Mouse (Mus musculus) neural tube, embryonic 11.5 days (tissue): ENCODE measurements at regions not wholly inside any gene's neighbourhood (a gene's known extent, or its start where the extent isn't known, plus 50 kb on each side); places are given as distances from the start of the nearest gene placed in this dataset.

ENCODE experiments used
- ATAC-seq: fragments of 200-750 bp; cut with Nextera tagmentation; 2 replicates; pipeline ENCODE4 v1.8.0; 2017; ENCODE audit warnings: moderate number of reproducible peaks, mild to moderate bottlenecking, moderate TSS enrichment, moderate library complexity; ENCODE audit not compliant: insufficient read depth, low FRiP score, low TSS enrichment
- DNase-seq: peaks from one replicate; pipeline ENCODE4 v3.0.0-alpha.2; 2015; ENCODE audit warnings: low spot score
- H3K27ac ChIP-seq: fragments of 300-500 bp; sonication (generic); 2 replicates; pipeline ENCODE4 v1.5.1; 2014; ENCODE audit warnings: low read depth, mild to moderate bottlenecking, low read length
- H3K27me3 ChIP-seq: fragments of 300-500 bp; sonication (generic); 2 replicates; pipeline ENCODE4 v1.6.1; 2014; ENCODE audit warnings: mild to moderate bottlenecking, low read length, mixed read lengths; ENCODE audit not compliant: control insufficient read depth, insufficient read depth
- H3K36me3 ChIP-seq: fragments of 300-500 bp; sonication (generic); 2 replicates; pipeline ENCODE4 v1.6.1; 2014; ENCODE audit warnings: mild to moderate bottlenecking, low read length, moderate library complexity, mixed read lengths; ENCODE audit not compliant: control insufficient read depth, insufficient read depth
- H3K4me1 ChIP-seq: fragments of 300-500 bp; sonication (generic); 2 replicates; pipeline ENCODE4 v1.6.1; 2014; ENCODE audit warnings: low read length, mixed read lengths; ENCODE audit not compliant: control insufficient read depth, insufficient read depth
- H3K4me2 ChIP-seq: fragments of 300-500 bp; sonication (generic); 2 replicates; pipeline ENCODE4 v1.6.1; 2014; ENCODE audit warnings: low read depth, mild to moderate bottlenecking, moderate library complexity
- H3K4me3 ChIP-seq: fragments of 300-500 bp; sonication (generic); 2 replicates; pipeline ENCODE4 v1.5.1; 2014; ENCODE audit warnings: low read depth, low read length
- H3K9ac ChIP-seq: fragments of 300-500 bp; sonication (generic); 2 replicates; pipeline ENCODE4 v1.6.1; 2014; ENCODE audit warnings: mild to moderate bottlenecking, low read length
- H3K9me3 ChIP-seq: fragments of 300-500 bp; sonication (generic); 2 replicates; pipeline ENCODE4 v1.6.1; 2016; ENCODE audit warnings: low read length; ENCODE audit not compliant: control insufficient read depth
- WGBS: fragments of 180-500 bp; shearing (Covaris S2); extraction: QIAGEN DNeasy Blood & Tissue Kit; methylation state at CpG from one replicate; pipeline ENCODE4 v1.1.7; 2014; 5-methylcytosine and 5-hydroxymethylcytosine counted together

DNA sequence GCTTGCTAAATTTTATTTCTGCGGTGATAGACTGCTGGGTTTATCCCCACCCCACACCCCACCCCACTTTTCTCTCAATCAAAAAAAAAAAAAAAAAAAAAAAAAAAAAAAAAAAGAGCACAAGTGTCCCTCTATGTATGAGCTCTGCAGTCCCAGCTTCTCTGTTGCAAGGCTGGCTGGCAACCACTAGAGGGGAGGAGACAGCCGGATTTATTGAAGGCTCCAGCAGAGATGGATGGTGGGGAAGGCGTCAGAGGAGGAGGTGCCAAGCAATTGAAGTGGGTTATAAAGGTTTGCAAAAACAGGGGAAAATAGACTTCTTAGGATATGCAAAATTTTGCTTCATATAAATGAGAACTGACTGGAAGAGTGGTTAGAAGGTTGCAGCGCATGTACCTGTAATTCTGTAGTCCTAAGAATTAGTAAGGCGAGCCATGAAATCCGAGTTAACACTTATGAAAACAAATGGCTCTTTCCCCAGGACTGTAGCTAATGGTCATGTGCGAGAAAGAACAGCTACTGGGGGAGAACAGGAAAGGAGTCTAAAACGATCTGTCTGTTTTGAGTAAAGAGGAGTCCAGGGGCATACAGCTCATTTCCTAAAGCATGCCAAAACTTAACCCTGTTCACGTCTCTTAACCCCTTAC, 885.1 kb upstream of the Pou3f3 start:
- Histone ChIP-seq H3K4me3 (0 out of 2 replicates have a peak overlapping the region, but pooled peaks have one; percentile 3), H3K9ac (no peak overlapping the region), H3K4me1 (0 out of 2 replicates have a peak, but pooled peaks cover 5% of the 10 kb centered on the region), H3K4me2 (peak overlapping the region; percentile 35), H3K9me3 (no peaks in the 10 kb centered on the region), H3K27ac (no peak overlapping the region), H3K36me3 (no peaks in the 10 kb centered on the region), H3K27me3 (no peaks in the 10 kb centered on the region)
- DNase-seq (peak; percentile 75), ATAC-seq (peak; percentile 90)
- 4% methylated on average over 9 of the region's 9 CpGs for WGBS

DNA sequence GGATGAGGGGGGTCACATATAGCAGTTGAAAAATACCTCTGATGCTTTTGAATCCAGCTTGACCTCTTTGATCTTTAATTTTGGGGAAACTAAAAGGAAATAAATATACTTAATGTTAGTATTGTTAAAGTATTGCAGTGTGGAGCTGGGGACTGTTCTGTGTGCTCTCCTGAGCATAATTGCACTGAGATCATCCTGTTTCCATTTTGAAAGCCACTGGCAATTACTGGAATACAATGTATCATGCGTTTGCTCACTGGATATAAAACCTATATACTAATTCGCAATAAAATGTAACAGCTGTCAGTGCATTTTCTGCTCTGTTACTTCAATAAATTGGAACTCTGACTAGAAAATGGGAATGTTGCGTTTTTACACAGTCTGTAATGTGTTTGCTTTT, 884.4 kb upstream of the Pou3f3 start:
- WGBS = 64% methylated on average over 3 of the region's 3 CpGs
- Histone ChIP-seq H3K9ac (no peak overlapping the region), H3K27me3 (no peaks in the 10 kb centered on the region), H3K4me1 (0 out of 2 replicates have a peak, but pooled peaks cover 5% of the 10 kb centered on the region), H3K27ac (no peak overlapping the region), H3K4me3 (no peak overlapping the region), H3K4me2 (peak overlapping the region; percentile 35; the same call in 1 of the 2 replicates), H3K36me3 (no peaks in the 10 kb centered on the region), H3K9me3 (no peaks in the 10 kb centered on the region)
- no peak for ATAC-seq
- no peak for DNase-seq

DNA sequence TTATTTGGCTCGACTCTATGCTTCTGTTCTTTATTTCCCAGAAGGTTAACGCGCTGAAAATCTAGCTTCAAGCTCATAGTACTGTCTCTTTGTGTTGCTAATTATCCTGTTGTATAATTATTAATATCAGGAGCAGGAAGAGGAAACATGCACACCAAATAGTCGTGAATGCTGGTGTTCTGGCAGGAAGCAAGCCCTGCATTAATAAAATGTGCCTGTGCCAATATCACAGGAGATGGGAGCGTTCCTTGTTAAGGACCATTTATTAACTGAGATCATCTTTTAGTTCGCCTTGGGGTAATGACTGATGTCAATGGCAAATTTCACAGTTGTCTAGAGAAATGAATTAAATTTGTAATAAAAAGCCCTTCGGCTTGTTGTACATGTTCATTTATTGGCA, 883.5 kb upstream of the Pou3f3 start:
- Histone ChIP-seq H3K27ac (no peak overlapping the region), H3K4me3 (no peak overlapping the region), H3K9me3 (no peaks in the 10 kb centered on the region), H3K4me1 (0 out of 2 replicates have a peak, but pooled peaks cover 5% of the 10 kb centered on the region), H3K4me2 (no peak overlapping the region), H3K36me3 (no peaks in the 10 kb centered on the region), H3K27me3 (no peaks in the 10 kb centered on the region), H3K9ac (no peak overlapping the region)
- 38% methylated on average over 7 of the region's 7 CpGs for WGBS
- DNase-seq (no peak), ATAC-seq (no peak)

DNA sequence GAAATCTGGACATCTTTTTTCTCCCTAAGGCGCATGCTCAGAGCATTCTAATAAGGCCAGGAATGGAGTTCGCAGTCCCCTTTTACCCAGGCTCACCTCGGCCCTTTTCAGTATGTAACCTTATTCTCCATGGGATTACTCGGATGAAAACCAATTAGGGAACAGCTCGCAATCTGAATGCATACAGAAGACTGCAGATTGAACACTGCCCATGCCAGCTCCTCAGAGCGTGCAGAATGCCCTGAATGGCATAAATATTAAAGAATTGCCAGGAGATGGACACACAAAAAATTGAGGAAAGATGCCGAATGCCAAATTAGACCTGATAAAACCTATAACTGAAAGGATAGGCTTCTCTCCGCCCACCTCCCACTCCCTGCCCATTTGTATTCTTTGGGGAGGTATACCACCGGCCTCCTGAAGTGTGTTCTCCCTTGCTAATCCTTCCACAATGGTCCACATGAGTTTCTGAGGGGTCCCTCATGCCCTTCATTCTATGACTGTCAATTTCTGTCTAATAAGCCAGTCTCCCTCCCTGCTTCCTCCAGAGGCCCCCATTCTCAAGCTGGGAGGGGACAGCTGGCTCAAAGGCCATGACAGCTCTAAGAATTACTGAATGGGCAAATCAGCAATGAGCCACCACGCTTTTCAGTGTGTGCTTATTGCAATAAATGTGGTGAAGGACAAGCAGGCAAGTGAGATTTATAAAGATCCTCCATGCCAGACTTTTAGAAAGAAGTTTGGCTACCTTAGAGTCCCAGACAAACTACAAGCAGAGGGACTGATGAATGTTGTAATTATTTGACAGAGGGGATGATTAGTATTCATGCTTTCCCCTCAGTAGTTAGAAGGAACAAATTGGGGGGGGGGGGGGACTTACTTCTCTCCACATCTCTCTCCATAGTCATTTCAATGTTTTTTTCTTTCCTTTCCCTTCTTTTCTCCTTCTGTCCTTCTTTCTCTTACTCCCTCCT, 881.2 kb upstream of the Pou3f3 start:
- H3K9me3 ChIP-seq = no peaks in the 10 kb centered on the region
- DNase-seq (no peak), ATAC-seq (no peak)
- no peak overlapping the region for H3K27ac ChIP-seq
- 62% methylated on average over 10 of the region's 10 CpGs for WGBS
- no peak overlapping the region for H3K4me2 ChIP-seq
- H3K4me3 ChIP-seq = no peak overlapping the region
- H3K9ac ChIP-seq = no peak overlapping the region
- H3K36me3 ChIP-seq = no peaks in the 10 kb centered on the region
- H3K27me3 ChIP-seq = no peaks in the 10 kb centered on the region
- 0 out of 2 replicates have a peak, but pooled peaks cover 5% of the 10 kb centered on the region for H3K4me1 ChIP-seq

DNA sequence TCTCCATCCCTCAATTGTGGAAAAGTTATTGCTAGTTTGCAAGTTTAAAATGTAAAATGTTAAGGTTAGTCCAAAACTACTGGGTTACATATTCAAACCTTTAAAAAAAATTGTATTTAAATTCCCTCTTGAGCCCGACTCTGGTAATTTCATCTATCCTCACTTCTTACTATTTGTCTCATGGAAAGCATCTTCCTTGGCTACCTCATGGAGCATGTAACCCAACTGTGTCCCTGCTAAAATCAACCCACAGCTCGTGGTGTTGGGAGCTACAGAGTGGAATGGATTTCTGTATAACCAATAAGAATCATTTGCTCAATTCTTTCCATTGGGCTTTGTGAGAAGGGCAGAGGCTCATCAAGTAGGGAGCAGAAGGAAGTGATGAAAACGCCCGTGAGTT, 880.5 kb upstream of the Pou3f3 start:
- ATAC-seq (no peak), DNase-seq (no peak)
- 0 out of 2 replicates have a peak, but pooled peaks cover 5% of the 10 kb centered on the region for H3K4me1 ChIP-seq
- no peak overlapping the region for H3K4me2 ChIP-seq
- no peaks in the 10 kb centered on the region for H3K27me3 ChIP-seq
- no peak overlapping the region for H3K9ac ChIP-seq
- H3K36me3 ChIP-seq = no peaks in the 10 kb centered on the region
- no peaks in the 10 kb centered on the region for H3K9me3 ChIP-seq
- no peak overlapping the region for H3K27ac ChIP-seq
- WGBS = 89% methylated on average over 4 of the region's 4 CpGs
- no peak overlapping the region for H3K4me3 ChIP-seq

DNA sequence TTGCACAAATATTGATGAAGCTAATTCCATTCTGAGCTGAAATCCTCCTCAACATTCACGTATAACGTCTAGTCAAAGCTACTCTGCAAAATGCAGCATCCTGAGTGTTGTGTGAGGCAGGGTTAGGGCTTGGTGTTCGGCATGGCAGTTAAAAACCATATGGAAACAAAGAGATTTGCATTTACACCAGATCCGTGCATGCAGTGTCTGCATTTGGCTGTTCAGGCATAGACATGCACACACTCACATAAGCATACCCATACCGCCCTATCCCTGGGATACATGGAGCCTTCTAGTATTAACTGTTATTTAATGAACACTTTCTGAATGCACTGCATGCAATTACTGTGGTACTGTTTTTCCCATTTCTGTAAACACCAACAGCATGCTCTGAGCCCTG, 872.8 kb upstream of the Pou3f3 start:
- Histone ChIP-seq H3K27me3 (no peaks in the 10 kb centered on the region), H3K9ac (no peak overlapping the region), H3K4me3 (no peak overlapping the region), H3K9me3 (no peaks in the 10 kb centered on the region), H3K4me2 (no peak overlapping the region), H3K27ac (no peak overlapping the region), H3K4me1 (no peaks in the 10 kb centered on the region), H3K36me3 (no peaks in the 10 kb centered on the region)
- 85% methylated on average over 5 of the region's 5 CpGs for WGBS
- DNase-seq (no peak), ATAC-seq (no peak)

DNA sequence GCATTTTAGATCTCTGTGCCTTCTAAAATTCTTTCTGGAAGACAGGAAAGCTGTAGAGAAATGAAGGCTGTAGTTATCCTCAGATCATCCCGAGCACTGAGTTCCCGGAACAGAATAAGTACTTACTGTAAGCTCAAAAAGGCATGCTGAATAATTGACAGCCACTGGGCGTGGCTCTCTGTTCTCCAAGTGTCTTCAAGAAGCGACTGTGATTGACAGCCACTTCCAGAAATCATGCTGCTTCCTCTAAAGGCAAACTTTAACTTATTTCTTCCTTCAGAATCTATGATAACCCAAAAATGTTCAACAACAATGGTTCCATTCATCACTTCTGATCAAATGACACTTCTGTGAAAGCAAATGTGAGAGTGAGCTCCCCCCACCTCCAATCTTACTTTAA, 870.3 kb upstream of the Pou3f3 start:
- no peaks in the 10 kb centered on the region for H3K36me3 ChIP-seq
- H3K4me2 ChIP-seq = no peak overlapping the region
- no peaks in the 10 kb centered on the region for H3K9me3 ChIP-seq
- no peaks in the 10 kb centered on the region for H3K4me1 ChIP-seq
- 86% methylated on average over 4 of the region's 4 CpGs for WGBS
- DNase-seq (no peak), ATAC-seq (no peak)
- H3K9ac ChIP-seq = no peak overlapping the region
- H3K27me3 ChIP-seq = no peaks in the 10 kb centered on the region
- H3K27ac ChIP-seq = no peak overlapping the region
- no peak overlapping the region for H3K4me3 ChIP-seq

DNA sequence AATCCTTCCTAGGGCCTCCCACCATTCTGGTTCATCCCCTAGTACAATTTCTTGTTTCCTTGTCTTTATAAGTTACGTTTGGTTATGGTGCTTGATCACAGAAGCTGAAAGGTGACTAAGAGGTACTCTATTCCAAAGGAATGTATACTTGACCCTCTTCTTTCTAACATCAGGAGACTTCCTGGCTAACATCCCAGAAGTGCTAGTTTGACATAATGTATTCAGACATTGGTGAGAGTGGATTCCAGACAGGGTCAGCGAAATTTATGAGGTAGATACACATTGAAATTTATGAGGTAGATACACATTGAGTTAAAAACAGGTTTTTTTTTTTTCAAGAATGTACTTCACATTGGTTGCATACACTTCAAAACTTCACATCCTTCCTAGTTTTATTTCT, 863.9 kb upstream of the Pou3f3 start:
- Histone ChIP-seq H3K9ac (no peak overlapping the region), H3K4me2 (no peak overlapping the region), H3K36me3 (no peaks in the 10 kb centered on the region), H3K4me3 (no peak overlapping the region), H3K9me3 (no peaks in the 10 kb centered on the region), H3K27me3 (no peaks in the 10 kb centered on the region), H3K27ac (no peak overlapping the region), H3K4me1 (no peaks in the 10 kb centered on the region)
- no peak for ATAC-seq
- no peak for DNase-seq
- WGBS = 84% methylated on average over 2 of the region's 2 CpGs
